ENCODE assay signal across 20 mouse cellular contexts in the genomic region with DNA sequence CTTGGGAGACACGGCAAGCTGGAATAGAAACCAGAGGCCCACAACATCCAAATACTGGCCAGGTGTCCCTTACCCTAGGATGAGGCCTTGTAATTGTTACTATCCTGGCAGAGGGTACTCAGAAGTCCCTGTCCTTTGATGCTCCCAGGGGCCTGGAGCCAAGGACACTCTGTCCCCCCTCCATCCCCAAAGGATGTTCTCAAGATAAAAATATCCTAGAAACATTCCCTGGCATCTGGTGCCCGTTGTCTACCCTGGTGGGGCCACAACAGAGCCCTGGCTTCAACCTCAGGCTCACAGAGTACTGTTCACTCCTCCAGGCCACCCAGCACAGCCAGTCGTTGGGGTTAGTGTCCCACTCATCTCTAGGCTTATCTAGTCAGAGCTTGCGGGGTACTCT. TPM values are rescaled to one million over a fixed set of nuclear protein-coding genes. Genes with fewer than 3 reads are reported as not detected.
A peak's percentile ranks its signal among the peaks of the same experiment; 100 is the strongest.
DNase-seq lines count a peak whose midpoint lies in the region; ATAC-seq and TF ChIP-seq lines count a peak whose summit lies in the region.
"Had no signal": no experiment of that assay in that cellular context is flagged by ENCODE, and none has a peak within 500 bp of the region (broad histone marks: within the 10 kb centered on the region; RNA-seq: fewer than 3 reads in every experiment).

No protein-coding gene starts in this region.

- no peak overlapping the region for H3K4me2 ChIP-seq in heart, postnatal 0 days (ENCODE audit: low read depth, low read length)
- no peak overlapping the region for H3K4me2 ChIP-seq in hindbrain, embryonic 13.5 days
- H3K4me2 ChIP-seq: embryonic facial prominence, embryonic 12.5 days had no signal

- H3K9me3 ChIP-seq in heart, postnatal 0 days (replicated peaks; ENCODE audit: control insufficient read depth, low read length): no peaks in the 10 kb centered on the region
- H3K9me3 ChIP-seq in hindbrain, embryonic 13.5 days: no peaks in the 10 kb centered on the region
- H3K9me3 ChIP-seq: embryonic facial prominence, embryonic 12.5 days; midbrain, embryonic 10.5 days had no signal

- 0 out of 2 replicates have a peak, but pooled peaks have one; percentile 31 for ATAC-seq in heart, postnatal 0 days (ENCODE audit: insufficient read depth, low read depth)
- ATAC-seq in hindbrain, embryonic 13.5 days (ENCODE audit: low FRiP score): no peak
- ATAC-seq: hindbrain, postnatal 0 days had no signal

- H3K9ac ChIP-seq in heart, postnatal 0 days (replicated peaks; ENCODE audit: low read depth, low read length): no peak overlapping the region
- H3K9ac ChIP-seq in hindbrain, embryonic 13.5 days: no peak overlapping the region
- H3K9ac ChIP-seq: embryonic facial prominence, embryonic 12.5 days; forebrain, postnatal 0 days had no signal

- TF ChIP-seq CTCF in cerebellum, adult 2 months (IDR thresholded peaks at IDR 0.05; ENCODE audit: borderline replicate concordance, insufficient read depth, low read depth, low read length): no peak
- TF ChIP-seq CTCF in heart, postnatal 0 days (IDR thresholded peaks at IDR 0.05; ENCODE audit: low read depth): no peak

- no peaks in the 10 kb centered on the region for H3K27me3 ChIP-seq in cerebellum, adult 2 months (ENCODE audit: control insufficient read depth, insufficient read depth, low read length)
- H3K27me3 ChIP-seq in heart, postnatal 0 days (ENCODE audit: control insufficient read depth, insufficient read depth, low read length): no peaks in the 10 kb centered on the region
- 0 out of 2 replicates have a peak, but pooled peaks cover 3% of the 10 kb centered on the region for H3K27me3 ChIP-seq in hindbrain, embryonic 13.5 days
- H3K27me3 ChIP-seq: embryonic facial prominence, embryonic 12.5 days had no signal

- DNase-seq in cerebellum, adult 2 months: peak in 1 of 2 experiments; percentile 38
- DNase-seq in cerebellum, adult 9-10 months: no peak
- peak; percentile 73 for DNase-seq in testis, postnatal 14 days (ENCODE audit: low spot score)
- DNase-seq in testis, postnatal 10 days (ENCODE audit: low spot score): no peak
- DNase-seq in heart, postnatal 0 days (ENCODE audit: low spot score): no peak
- DNase-seq in right cerebral cortex, postnatal 10 days (ENCODE audit: low spot score in 2 of 2): no peak
- DNase-seq: B cell, adult 2 months; kidney, adult 2 months; kidney, postnatal 14 days; left cerebral cortex, postnatal 4 days; lung, adult 2 months; lung, postnatal 36 days; thymus, postnatal 36 days had no signal

- 39% methylated on average over 4 of the region's 4 CpGs for WGBS in cerebellum, adult 2 months
- 40% methylated on average over 4 of the region's 4 CpGs for WGBS in heart, postnatal 0 days
- 85% methylated on average over 4 of the region's 4 CpGs for WGBS in hindbrain, embryonic 13.5 days

- H3K4me1 ChIP-seq in cerebellum, adult 2 months (ENCODE audit: control insufficient read depth, insufficient read depth, low read length): peaks cover 65% of the 10 kb centered on the region
- peaks cover 33% of the 10 kb centered on the region; the same call in 1 of the 2 replicates for H3K4me1 ChIP-seq in heart, postnatal 0 days (ENCODE audit: control insufficient read depth, insufficient read depth)
- H3K4me1 ChIP-seq in hindbrain, embryonic 13.5 days (replicated peaks): 0 out of 2 replicates have a peak, but pooled peaks cover 7% of the 10 kb centered on the region
- H3K4me1 ChIP-seq: midbrain, embryonic 10.5 days had no signal

- no peaks in the 10 kb centered on the region for H3K36me3 ChIP-seq in heart, postnatal 0 days (replicated peaks; ENCODE audit: control insufficient read depth, insufficient read depth, low read length)
- H3K36me3 ChIP-seq in hindbrain, embryonic 13.5 days: no peaks in the 10 kb centered on the region
- H3K36me3 ChIP-seq: embryonic facial prominence, embryonic 12.5 days; midbrain, embryonic 10.5 days had no signal

- peak overlapping the region; percentile 37; the same call in 1 of the 2 replicates for H3K27ac ChIP-seq in cerebellum, adult 2 months (ENCODE audit: insufficient read depth, low read length)
- peak overlapping the region; percentile 77 for H3K27ac ChIP-seq in heart, postnatal 0 days (ENCODE audit: low read depth)
- H3K27ac ChIP-seq in hindbrain, embryonic 13.5 days: no peak overlapping the region
- H3K27ac ChIP-seq: embryonic facial prominence, embryonic 12.5 days; hindbrain, postnatal 0 days; midbrain, embryonic 10.5 days; stomach, postnatal 0 days had no signal

- TF ChIP-seq EP300 in heart, postnatal 0 days (IDR thresholded peaks at IDR 0.05; ENCODE audit: low read depth): no peak

- no peak overlapping the region for H3K4me3 ChIP-seq in cerebellum, adult 2 months (replicated peaks; ENCODE audit: insufficient read depth, low read depth, low read length)
- no peak overlapping the region for H3K4me3 ChIP-seq in heart, postnatal 0 days (ENCODE audit: low read depth, low read length)
- H3K4me3 ChIP-seq in hindbrain, embryonic 13.5 days: no peak overlapping the region
- H3K4me3 ChIP-seq: embryonic facial prominence, embryonic 12.5 days; midbrain, embryonic 10.5 days had no signal

- TF ChIP-seq POLR2A in cerebellum, adult 2 months (IDR thresholded peaks at IDR 0.05; ENCODE audit: borderline replicate concordance, insufficient read depth, low read length): no peak

RNA-seq across cellular contexts. Expression of a gene that starts 38.3 kb away (rescaled TPM):
- polyA plus RNA-seq in cerebellum, adult 2 months (2012; rRNA removed): 80.1 and 87.2 TPM in 2 replicates
- total RNA-seq in heart, postnatal 0 days (2014; rRNA removed; ENCODE audit: low replicate concordance): 38.9 and 69.3 TPM in 2 replicates
- 9.5 and 10.8 TPM in 2 replicates for polyA plus RNA-seq in heart, postnatal 0 days (2015; fragmentation: Nextera tagmentation; extraction: Ambion mirVana)
- polyA plus RNA-seq in hindbrain, embryonic 13.5 days (2015; fragmentation: Nextera tagmentation; extraction: Ambion mirVana): 3.5 and 3.8 TPM in 2 replicates
- total RNA-seq: liver, adult 2 months had no signal
- polyA plus RNA-seq: liver, adult 2 months had no signal
